Mouse (Mus musculus) kidney, adult 2 months (tissue): ENCODE data around the gene Eef1a2.

Source experiments
- CTCF ChIP-seq: fragments of 200-500 bp; conservative IDR thresholded peaks from 2 replicates; pipeline ENCODE4 v1.5.1; 2011; ENCODE audit warnings: low read depth, mild to moderate bottlenecking, control low read depth, low read length, moderate library complexity, mixed read lengths; ENCODE audit not compliant: insufficient read depth, insufficient read length
- POLR2A ChIP-seq: fragments of 200-500 bp; IDR thresholded peaks from one replicate; pipeline ENCODE4 v1.6.1; 2011; ENCODE audit warnings: low read depth, low read length, control low read depth

GRCm38 (mm10) chr2:181133837-181134590, 22.8 kb downstream of the Eef1a2 start:
- TF ChIP-seq CTCF (no peak), POLR2A (no peak)
